Mouse (Mus musculus): ENCODE results near the gene Srp9. TPM values are rescaled to one million over a fixed set of nuclear protein-coding genes. Genes with fewer than 3 reads are reported as not detected.

Gene Srp9
- total RNA-seq, 2 experiments from 2014 or later = 37.9 to 41.8 TPM

GRCm38 (mm10) chr1:182105023-182105422 lies 19.5 kb upstream of the Srp9 start:
- no peak for DNase-seq

GRCm38 (mm10) chr1:182107251-182107650 lies 17.3 kb upstream of the Srp9 start:
- no peak for DNase-seq

DNA sequence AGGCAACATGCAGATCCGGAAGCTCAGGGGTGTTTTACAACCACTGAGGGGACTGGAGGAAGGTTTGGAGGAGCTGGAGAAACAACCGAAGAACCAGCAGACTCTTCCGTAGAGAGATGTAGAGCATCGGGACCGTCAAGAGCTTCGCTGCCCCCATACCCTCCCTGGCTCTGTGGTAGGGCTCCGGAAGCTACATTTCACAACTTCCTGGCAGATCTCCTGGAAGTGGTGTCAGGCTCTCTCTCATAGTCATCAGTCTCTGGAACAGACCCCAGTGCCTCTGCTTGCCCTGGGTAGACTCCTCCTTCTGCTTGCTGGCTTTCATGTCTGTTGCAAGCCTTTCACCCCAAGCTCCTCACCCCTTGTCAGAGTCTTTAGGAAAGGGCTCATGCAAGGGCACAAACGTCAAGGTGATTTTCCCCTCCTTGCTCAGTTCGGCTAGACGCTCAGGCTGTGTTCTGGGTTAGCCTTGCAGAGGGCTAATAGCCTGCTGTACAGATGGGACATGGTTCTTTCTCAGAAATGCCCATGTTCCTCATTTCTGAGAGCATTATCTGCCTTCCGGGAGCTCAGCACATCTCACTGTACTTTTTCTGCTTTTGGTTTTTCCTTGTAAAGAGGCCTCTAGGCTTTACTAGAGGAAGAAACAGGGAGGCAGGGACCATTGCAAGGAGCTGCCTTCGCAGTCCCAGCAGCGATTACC lies 16.0 kb upstream of the Srp9 start:
- no peak for DNase-seq

DNA sequence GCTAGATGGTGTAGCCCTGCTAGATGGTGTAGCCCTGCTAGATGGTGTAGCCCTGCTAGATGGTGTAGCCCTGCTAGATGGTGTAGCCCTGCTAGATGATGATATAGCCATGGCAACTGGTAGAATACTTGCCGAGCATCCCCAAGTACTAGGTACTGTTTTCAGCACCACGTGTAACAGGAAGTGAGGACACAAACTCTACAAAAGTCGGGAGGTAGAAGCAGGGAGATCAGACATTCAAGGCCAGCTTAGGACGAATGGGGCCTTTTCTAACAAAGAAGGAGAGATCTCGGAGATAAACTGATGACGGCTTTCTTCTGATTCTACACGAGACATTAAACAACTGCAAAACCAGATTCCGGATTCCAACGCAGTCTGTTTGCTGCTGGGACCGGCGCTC lies 14.4 kb upstream of the Srp9 start:
- DNase-seq = no peak

- DNase-seq = no peak
Observed at GRCm38 (mm10) chr1:182110708-182111385, 13.7 kb upstream of the Srp9 start.

DNA sequence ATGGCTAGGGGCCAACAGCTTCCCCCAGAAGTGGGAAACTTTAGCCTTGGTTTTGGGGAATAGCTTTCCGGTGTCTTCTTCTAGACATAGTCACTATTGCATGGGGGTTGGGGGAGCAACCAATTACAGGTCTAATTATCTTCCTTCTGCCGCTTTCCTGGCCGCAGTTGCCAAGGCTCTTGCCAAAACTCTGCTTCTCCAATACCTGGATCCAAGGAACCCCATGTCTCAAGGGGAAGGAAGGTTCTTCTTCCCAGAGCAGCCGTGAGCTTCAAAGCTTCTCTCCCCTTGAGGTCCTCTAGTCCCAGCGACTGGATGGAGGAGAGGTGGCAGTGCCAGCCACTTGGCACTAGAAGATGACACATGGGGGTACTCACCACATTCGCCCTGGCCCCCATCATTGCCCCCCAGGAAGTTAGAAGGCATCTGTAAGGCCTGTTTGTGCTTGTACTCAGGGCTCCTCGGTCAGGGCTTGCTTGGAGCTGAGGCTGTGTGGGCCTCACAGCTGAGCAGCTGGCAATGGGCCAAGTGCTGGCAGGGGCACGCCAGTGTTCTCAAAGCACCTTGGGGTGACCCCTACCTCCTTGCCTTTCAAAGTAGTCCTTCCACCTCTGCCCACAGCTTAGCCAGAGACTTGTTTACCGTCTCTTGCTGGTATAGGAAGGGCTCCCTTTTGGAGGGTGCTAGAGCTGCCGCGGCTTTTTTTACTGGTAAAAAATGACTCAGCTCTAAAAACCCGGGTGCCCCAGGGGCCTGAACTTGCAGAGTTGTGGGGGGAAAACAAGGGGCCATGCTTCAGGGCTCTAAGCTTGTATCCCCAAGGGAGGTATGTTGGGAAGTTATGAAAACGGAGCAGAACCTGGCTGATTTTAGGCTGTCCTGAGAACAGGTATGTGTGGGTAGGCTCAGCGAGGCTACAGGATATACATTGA lies 12.9 kb upstream of the Srp9 start:
- peak; percentile 55 for DNase-seq

DNA sequence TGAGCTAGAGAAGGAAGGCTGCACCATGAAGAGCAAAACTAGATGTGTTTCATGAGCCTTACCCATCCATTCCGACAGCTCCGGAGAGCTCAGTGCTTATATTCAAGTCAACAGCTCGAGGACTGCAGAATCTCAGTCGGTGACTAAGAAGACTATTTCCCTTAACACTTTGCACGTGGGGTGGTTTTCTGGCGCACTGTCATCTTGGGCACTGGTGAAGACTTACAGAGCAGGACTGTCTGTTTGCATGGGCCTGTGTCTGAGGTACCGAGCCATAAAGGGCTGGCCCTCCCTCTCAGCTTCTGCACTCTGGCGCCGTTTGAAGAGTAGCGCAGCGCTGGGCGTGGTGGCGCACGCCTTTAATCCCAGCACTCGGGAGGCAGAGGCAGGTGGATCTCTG lies 12.2 kb upstream of the Srp9 start:
- no peak for DNase-seq

DNA sequence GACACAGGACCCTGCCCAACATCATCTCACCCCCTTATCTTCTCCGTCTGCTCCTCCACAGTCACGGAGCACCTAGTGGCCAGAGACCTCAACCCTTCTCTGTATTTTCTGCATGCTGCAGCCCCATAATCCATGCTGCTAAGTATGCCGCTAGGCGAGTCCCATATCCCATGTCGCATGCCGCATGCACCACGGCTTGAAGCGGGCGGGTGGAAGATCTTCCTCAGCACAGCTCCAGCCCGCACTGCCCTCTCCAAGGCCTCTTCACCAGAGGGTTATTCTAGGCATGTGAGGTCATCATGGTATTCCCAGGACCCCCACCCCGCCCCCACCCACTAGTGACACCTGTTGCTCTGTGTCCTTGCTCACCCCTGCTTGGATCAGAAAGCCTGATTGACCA lies 11.4 kb upstream of the Srp9 start:
- no peak for DNase-seq

GRCm38 (mm10) chr1:182113587-182114500 lies 10.7 kb upstream of the Srp9 start:
- peak; percentile 28 for DNase-seq

DNA sequence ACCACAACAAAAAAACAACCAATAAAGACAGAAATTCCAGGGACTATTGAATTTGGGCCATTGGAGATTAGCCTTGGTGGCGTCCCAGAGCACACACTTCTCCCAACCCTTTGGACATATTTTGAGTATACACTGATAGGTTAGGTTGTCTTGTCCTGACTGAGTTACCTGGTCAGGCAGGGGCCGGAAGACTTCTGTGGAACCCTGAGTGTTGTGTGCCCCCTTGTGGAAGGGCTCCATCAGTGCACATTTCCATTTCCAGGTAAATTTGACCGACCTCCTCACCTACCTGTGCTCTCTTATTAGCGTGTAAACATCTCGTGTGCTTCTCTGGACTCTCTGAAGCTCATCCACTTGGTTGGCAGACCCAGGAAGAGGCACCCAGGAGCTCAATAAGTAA lies 9.3 kb upstream of the Srp9 start:
- peak; percentile 46 for DNase-seq

DNA sequence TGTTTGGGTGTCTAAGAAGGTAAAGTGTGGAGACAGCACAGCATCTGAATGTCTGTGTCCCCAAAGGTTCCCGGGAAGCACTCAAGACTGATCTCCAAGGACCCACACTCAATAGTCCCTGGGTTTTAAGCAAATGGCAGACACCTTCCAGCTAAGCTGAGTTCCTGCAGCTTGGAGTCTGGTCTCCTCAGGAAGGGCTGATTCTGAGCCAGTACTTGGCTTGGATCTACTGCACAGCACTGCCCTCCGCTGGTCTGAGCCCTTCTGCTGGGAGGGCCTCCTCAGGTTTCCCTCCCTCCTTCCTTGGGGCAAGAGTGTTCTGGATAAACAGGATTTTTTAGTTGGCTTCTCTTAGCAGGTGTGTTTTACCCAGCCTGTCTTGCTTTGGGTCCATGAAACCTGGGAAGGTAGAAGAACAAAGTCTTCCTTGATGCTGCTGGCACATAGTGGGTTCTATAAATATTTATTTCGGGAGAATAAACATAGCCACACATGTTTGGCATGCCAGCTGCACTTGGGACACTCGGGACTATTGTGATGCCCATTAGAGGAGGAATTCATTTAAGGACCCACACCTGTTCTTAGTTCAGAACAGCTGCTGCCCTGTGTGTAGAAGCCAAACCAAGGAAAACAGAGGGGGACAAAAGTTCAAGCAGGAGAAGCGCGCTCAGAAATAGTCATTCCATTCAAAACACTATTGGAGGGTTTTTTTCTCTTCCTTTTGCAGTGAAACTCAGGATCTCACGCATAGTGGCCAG lies 8.7 kb upstream of the Srp9 start:
- peak; percentile 64 for DNase-seq

DNA sequence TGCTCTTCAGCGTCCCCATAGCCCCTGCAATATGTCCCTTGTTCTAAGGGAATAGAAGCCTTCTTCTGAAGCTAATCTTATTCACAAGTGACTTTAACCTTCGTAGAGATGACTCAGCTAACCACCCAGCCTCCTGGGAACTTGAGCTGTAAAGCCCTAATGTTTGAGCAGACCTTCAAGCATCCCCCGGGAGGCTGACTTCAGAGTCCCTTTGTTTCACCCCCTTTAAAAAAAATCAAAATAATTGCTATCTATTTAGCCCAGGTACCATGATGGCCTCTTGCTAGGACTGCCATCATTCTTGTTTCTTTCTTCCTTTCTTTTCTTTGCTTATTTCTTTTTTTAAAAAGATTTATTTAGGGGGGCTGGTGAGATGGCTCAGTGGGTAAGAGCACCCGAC lies 2.1 kb upstream of the Srp9 start:
- DNase-seq = no peak

GRCm38 (mm10) chr1:182124924-182125368 lies 409 bp downstream of the Srp9 start:
- DNase-seq = peak; percentile 83

- DNase-seq = peak; percentile 30
Observed at GRCm38 (mm10) chr1:182130830-182131229, 6.3 kb downstream of the Srp9 start.

- DNase-seq = no peak
Observed at GRCm38 (mm10) chr1:182137204-182138125, 12.9 kb downstream of the Srp9 start.

DNA sequence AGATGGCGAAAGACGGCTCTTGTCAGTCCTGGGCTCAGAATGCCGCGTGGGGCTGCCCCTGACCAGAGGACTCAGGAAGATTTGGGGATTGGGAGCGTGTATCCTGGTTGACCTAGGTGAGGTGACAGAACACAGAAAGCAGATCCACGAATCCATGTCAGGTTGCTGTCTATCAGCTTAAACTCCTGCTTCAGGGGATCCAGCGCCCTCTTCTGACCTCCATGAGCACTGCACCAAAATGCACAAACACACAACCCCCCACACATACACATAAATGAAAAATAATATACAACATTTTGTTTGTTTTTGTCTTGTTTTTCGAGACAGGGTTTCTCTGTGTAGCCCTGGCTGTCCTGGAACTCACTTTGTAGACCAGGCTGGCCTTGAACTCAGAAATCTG lies 13.6 kb downstream of the Srp9 start:
- DNase-seq = no peak

DNA sequence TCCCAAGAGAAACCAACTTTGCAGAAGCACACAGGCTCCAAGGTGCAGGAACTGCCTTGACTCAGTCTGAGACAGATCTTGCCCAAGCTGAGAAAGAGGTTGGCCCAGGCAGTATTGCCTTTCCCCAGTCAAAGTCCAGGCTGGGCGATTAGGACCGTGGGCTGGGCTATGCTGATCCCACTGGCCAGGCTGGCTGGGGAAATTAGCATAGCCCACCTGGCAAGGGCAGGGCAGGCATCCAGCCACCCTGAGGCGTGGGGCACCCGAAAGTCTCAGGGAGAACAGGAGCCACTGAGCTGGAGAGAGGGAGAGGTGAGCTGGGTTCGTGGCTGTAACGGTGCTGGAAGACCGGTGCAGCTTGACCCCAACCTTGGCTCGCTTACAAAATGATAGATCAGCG lies 15.4 kb downstream of the Srp9 start:
- DNase-seq = no peak

DNA sequence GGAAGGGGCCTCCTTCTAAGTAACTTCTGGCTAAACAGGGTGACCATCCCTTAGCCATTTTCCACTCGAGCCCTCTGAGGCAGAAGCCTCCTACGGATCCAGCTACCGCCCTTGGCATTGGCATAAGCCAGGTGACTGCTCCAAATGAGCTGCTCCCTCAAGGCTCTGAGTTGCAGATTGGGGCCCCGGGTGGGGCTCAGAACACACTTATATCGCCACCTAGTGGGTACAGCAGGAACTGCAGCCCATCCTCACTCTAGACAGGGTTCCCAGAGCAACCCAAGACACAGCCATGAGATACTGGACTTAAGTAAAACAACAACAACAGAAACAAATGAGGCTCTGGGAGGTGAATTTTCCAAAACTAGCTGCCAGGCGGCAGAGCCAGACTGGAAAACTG lies 15.8 kb downstream of the Srp9 start:
- DNase-seq = peak; percentile 86

DNA sequence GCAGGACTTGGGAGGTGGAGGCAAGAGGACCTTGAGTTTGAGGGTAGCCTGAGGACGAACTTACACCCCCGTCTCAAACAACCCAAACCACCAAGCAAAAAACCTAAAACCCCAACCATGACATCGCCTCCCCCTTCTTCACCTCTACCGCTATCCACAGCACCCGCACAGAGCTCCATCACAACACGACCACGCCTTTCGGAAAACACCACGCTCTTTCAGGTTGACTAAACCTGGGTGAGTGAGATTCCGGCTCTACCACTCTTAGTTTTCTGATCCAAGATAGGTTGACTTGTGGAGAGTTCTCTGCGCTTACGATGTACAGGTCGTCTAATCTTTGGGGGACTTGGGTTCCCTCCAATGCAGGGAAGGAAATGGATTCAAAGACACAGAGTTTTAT lies 18.2 kb downstream of the Srp9 start:
- DNase-seq = no peak

DNA sequence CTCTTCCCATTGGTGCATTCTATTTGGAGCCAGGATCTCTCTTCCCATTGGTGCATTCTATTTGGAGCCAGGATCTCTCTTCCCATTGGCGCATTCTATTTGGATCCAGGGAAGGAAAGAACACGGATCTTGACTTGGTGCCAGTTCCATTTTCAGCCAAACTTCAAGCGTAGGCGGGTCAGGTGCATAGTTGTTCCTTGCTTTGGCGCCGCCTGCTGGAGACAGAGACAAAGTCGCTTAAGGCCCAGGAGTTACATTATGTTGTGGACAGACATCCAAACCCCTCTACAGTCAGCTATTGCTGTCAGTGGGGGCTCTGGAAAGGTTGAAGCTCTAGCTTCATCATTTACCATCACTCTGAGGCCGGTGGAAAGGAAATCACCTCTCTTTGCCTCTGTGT lies 18.8 kb downstream of the Srp9 start:
- DNase-seq = peak; percentile 23

All from gastrocnemius, postnatal 10 days (tissue).